8 mouse cellular contexts compared by ENCODE assay signal in the genomic region with DNA sequence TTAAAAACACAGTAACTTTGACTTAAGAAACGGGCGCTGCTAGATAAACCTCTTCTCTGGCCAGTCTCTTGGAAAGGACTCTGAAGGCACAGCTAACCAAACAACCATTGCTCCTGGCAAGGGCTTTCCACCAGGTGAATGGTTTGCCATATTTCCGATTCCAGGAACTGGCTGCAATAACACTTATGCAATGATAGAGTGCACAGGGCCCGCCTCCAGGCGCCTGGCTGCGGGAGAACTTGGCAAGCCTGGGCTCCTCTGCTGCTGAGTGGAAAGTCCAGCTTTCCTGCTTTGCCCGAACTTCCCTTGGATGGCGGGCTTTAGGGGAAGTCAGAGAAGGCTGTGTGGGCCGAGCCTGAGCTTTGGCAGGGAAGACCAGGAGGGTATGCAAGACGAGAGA.
A peak's percentile ranks its signal among the peaks of the same experiment; 100 is the strongest.
DNase-seq lines count a peak whose midpoint lies in the region; ATAC-seq and TF ChIP-seq lines count a peak whose summit lies in the region.

No protein-coding gene starts in this region.

- H3K36me3 ChIP-seq in lung, embryonic 14.5 days (ENCODE audit: insufficient read depth): no peaks in the 10 kb centered on the region

- 0 out of 2 replicates have a peak, but pooled peaks cover 4% of the 10 kb centered on the region for H3K4me1 ChIP-seq in lung, embryonic 14.5 days (ENCODE audit: insufficient read depth)

- WGBS in lung, embryonic 14.5 days: 55% methylated on average over 10 of the region's 10 CpGs

- DNase-seq in left cerebral cortex, postnatal 36 days (ENCODE audit: low spot score in 2 of 2): peak; percentile 16 to 24
- DNase-seq in left cerebral cortex, adult 18-20 months (ENCODE audit: low spot score in 2 of 2): no peak
- peak; percentile 50 to 62 for DNase-seq in cerebellum, postnatal 36 days
- DNase-seq in heart, postnatal 36 days: peak; percentile 80
- peak; percentile 68 for DNase-seq in lung, embryonic 14.5 days
- no peak for DNase-seq in B cell, adult 2 months
- DNase-seq in neural tube, embryonic 10.5 days (ENCODE audit: extremely low spot score, low spot score): no peak
- no peak for DNase-seq in thymus, postnatal 0 days (ENCODE audit: low spot score)

- intact Hi-C loops in left cerebral cortex, postnatal 36 days (cut with DNase I): no loop called here
- intact Hi-C loops in heart, postnatal 36 days (cut with DNase I): loop anchor here (1.0 to 5.0 kb wide), 4 partner anchors 68 to 179 kb away; no protein-coding TSS in a partner anchor

- H3K27me3 ChIP-seq in lung, embryonic 14.5 days (ENCODE audit: insufficient read depth, low read length): no peaks in the 10 kb centered on the region

- H3K9me3 ChIP-seq in lung, embryonic 14.5 days (ENCODE audit: low read depth, low read length): no peaks in the 10 kb centered on the region

- H3K9ac ChIP-seq in lung, embryonic 14.5 days: no peak overlapping the region

- H3K4me3 ChIP-seq in lung, embryonic 14.5 days (ENCODE audit: low read depth, low read length): no peak overlapping the region

- no peak for TF ChIP-seq CTCF in lung, embryonic 14.5 days (IDR thresholded peaks at IDR 0.05; ENCODE audit: low read depth)

- H3K27ac ChIP-seq in lung, embryonic 14.5 days (ENCODE audit: low read depth): no peak overlapping the region; the same call in 1 of the 2 replicates

- H3K4me2 ChIP-seq in lung, embryonic 14.5 days: no peak overlapping the region

- ATAC-seq in lung, embryonic 14.5 days (ENCODE audit: insufficient read depth): peak; percentile 49; the same call in 1 of the 2 replicates

Comparison
In these comparisons a context has a peak if more than half of its experiments do, and no peak if none do; other contexts are left out.
1. DNase-seq: peak in left cerebral cortex, postnatal 36 days (2 of 2), cerebellum, postnatal 36 days (2 of 2), heart, postnatal 36 days (2 of 2) and lung, embryonic 14.5 days (single experiment); none in left cerebral cortex, adult 18-20 months (0 of 2), B cell, adult 2 months (0 of 2), neural tube, embryonic 10.5 days (single experiment) and thymus, postnatal 0 days (single experiment).